Mouse (Mus musculus) cerebellum, adult 11-12 months (tissue): ENCODE measurements at regions not wholly inside any gene's neighbourhood (a gene's known extent, or its start where the extent isn't known, plus 50 kb on each side); places are given as distances from the start of the nearest gene placed in this dataset.

Source experiments
- DNase-seq: peaks from one replicate; pipeline ENCODE4 v3.0.0; 2022

- no peak for DNase-seq
These were observed 304.9 kb upstream of the Negr1 start for GRCm38 (mm10) chr3:156256719-156257118.

DNA sequence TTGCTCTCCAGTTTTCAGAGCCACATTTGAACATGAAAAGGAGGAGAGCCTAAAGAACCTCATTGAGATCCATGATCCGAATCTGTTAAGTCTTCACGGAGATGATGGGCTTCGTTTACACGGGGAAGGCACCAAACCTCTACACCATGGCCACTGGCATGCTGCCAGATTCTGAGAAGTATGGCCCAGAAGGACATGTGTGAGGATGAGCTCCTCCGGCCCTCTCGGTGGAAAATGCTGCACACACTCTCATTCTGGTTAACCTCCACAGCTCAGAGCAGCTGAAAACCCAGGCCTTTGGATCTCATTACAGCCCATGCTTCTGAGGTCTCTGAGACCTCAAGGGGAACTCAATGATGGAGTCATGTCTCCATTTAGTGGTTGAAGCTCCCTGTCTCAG is 296.9 kb upstream of the Negr1 start:
- DNase-seq, result no peak

DNA sequence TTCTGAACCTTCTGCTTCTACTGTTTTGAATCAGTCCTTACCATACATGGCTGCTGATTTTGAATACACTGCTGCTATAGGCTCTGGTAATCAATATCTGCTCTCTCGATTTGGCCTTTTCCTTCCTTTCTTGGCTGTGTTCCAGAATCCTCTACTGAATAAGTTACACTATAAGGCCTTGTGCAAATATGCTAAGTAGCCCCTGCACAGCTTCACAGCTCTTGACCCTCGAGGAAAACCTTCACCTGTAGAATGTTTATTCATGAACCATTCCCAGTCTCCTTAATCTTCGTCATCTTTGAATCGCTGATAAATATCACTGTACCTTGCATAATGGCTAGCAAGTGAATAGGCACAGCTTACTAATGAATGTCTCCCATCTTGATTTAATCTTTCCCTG is 293.9 kb upstream of the Negr1 start:
- no peak for DNase-seq

DNA sequence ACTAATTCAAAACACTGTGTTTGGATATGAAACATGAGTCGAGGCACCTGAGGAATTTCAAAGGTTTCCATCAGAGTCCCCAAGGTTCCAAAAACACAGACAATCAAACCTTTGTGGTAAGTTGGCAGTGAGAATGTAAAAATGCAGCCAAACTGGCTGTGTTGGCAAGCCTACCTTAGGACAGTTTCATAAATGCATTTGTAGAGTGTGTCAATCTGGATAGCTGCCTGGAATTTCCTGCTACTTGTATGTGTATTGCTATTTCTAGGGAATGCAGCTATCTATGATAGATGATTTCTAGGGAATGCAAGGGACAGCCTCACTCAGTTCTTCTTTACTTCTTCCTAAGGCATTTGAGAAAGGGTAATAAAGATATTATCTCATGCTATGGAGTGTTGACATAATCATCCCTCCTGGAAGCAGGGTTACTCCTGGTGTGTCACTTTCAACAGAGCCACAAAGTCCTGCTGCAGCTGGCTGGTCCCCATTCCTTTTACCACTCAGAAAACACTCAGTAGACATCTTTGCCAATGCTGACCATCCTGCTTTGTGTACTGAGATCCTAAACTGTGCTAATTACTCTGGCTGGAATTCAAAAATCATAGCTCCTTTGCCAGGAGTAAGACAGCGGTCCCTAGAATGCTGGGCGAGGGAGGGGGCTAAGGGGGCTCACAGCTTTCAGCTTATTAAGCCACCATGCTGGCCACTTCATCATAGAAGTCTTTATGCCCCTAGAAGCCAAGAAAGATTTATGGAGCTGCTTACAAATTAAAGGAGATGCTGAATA is 261.4 kb upstream of the Negr1 start:
- no peak for DNase-seq

DNA sequence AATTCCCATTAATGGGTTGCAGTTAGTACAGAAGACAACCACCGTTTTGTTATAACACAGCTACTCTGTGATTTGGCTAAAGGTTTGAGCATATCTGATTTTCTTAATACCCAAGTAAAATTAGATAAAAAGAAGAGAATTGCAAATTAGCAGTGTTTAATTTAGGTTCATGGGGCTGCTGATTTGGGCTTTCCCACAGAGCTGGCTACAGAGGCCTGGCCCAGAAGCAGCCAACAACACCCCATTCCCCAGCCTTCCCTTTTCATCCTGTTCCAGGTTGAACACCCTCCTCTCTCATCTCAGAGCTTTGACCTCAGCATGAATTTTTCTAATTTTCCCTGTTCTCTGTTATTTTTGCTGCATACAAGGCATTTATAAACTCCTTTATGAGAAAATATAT is 260.3 kb upstream of the Negr1 start:
- no peak for DNase-seq

DNA sequence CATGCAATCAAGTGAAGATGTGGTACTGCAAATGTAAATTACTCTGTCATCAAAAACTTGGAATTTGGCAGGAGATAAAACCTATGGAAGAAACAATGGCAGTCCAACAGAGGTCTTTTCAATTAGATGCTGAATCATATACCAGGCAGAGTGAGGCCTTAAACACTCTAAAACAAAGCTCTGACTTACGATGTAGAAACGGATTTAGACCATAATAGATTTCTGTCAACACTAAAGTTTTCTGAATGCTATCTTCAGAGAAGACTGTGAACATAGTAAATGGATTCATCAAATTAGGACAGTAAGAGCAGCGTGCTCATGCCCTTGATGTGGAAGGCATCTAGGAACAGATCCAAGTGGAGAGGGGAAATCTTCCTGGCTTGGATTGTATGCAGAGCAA is 259.8 kb upstream of the Negr1 start:
- no peak for DNase-seq

DNA sequence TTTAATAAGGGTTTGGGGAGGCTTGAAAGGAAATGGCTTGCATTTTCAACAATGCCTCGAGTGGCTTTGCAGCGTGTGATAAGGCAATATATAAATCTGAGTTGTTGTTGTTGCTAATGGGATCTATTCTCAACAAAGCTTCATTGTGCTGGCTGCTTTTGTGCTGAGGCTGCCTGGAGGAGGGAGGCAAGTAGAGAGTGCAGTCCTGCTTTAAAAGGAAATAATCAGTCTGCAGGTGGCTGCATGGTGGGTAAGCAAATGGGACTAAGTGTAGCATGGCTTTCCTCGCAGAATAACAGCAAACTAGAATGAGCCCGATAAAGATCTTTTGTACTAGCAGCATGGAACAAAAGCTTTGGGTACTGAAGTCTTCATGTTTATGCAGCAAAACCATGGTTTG is 257.4 kb upstream of the Negr1 start:
- DNase-seq, result no peak

GRCm38 (mm10) chr3:156305064-156305463 is 256.5 kb upstream of the Negr1 start:
- DNase-seq, result no peak

DNA sequence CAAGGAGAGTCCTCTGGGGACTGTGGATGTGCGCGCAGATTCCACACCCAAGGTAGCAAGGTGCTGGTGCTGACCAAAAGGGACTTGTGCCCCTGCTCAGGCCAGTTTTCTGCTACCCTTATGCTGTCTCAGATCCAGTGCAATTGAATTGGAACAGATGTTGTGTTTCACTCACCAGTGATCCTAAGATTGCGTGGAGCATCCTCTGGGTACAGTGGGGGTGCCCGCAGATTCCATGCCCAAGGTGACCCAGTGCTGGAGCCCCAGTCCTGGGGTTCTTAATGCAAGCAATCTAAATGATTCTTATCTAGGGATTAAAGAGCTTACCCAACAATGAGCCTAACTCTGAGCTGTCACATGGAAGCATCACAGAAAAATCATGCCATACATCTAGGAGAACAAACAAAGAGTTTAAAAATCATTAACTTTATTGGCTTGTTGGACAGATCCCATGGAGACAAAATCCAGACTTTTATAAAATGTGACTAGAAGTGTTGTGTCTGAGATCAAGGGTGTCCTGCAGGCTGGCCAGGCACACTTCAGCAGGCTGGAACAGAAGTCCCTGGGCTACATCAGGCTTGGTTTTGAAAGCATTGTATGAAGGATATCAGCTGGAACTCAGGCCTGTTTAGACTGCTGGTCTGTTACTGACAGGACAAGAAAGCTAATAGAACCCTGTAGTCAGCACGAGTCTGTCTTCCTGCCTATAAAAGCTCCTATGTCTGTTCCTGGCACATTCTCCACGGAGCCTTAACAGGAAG is 226.4 kb upstream of the Negr1 start:
- DNase-seq, result no peak

DNA sequence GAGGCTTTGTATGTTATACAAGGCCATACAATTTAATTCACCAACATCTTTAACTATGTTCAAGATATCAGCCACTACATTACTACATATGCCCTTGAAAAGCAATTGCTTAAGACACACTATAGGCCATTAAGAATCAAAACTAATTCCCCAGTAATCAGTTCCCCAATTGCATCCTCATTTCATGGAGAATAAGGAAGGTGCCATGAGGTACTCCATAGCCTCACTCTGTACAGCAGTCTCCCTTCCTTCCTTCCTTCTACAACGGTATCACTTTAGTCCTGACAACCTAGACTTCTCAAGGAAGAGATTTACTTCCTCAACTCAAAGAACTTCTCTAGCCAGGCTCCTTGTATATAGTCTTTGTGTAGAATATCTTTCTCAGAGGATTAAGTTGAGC is 220.1 kb upstream of the Negr1 start:
- no peak for DNase-seq

GRCm38 (mm10) chr3:156351727-156352126 is 209.9 kb upstream of the Negr1 start:
- peak; percentile 5 for DNase-seq

GRCm38 (mm10) chr3:156353430-156353829 is 208.2 kb upstream of the Negr1 start:
- no peak for DNase-seq

- DNase-seq, result no peak
These were observed 207.6 kb upstream of the Negr1 start for GRCm38 (mm10) chr3:156353841-156354473.

GRCm38 (mm10) chr3:156368669-156369343 is 192.8 kb upstream of the Negr1 start:
- no peak for DNase-seq

- DNase-seq, result no peak
These were observed 184.9 kb upstream of the Negr1 start for GRCm38 (mm10) chr3:156376717-156377116.

DNA sequence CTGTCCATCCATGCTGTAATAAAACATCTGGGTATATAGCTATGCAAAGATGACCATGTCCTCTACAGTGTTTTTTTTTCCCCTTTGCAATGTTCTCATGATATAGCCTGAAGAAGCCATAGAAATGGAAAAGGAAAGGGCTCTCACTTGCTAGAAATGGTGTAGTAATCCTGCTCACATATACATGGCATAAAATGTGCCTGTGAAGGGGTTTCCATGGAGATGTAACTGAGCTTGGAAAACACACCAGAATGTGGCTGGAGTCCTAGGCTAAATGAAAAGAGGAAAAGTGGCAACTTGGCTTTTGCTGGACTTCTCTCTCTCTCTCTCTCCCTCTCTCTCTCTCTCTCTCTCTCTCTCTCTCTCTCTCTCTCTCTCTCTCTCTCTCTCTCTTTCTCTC is 178.7 kb upstream of the Negr1 start:
- DNase-seq, result no peak

DNA sequence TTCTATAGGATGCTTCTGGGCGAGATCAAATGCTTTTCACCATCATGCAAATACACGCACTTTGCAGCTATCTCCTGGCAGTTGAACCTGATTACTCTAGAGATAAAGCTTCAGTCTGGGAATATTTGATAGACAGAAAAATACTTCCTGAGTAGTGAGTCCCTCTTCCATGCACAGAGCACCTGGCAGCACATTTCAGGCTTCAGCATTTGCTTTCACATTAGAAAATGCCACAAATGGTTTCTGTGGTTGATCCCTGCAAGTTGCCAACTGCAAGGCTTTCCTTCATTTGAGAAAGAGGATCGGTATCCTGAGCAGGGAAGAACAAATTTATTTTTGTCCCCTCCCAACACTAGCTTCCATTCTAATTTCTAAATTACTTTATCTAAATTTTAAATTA is 155.5 kb upstream of the Negr1 start:
- DNase-seq, result no peak

DNA sequence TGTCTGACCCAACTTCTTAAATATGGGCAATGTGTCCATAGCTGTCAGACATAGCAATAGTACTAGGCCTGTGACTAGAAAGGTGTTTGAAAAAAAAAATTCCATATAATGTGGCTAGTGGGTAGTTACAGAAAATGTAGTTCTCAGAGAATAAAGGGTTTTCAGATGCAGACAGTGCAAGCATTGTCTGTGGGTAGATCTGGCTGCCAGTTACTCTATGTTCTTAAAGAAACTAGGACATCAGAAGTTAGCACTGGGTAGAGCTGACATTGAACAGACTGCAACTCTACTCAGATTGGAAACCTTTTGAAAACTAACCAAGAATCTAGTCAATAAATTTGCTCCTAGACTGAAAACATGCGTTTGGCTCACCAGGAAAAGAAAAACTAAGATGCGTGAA is 154.5 kb upstream of the Negr1 start:
- DNase-seq, result no peak

DNA sequence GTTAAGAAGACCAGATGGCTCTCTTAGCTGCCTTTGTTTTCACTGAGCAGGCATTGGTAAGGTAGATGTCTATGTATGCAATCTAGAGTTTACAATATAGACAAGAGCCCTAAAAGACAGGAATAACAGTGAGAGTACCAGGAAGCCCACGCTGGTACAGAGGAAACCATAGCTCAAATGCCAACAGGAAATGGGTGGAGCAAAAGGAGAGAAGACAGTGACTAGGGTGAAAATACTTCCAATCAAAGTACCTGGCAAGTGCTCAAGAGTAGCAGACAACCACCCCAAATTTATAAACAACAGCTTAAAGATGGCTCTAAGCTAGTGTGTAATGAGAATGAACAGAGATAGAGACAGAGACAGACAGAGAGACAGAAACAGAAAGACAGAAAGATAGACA is 151.5 kb upstream of the Negr1 start:
- no peak for DNase-seq

GRCm38 (mm10) chr3:156412757-156413156 is 148.8 kb upstream of the Negr1 start:
- DNase-seq, result no peak

- no peak for DNase-seq
These were observed 146.9 kb upstream of the Negr1 start for GRCm38 (mm10) chr3:156414431-156415427.

DNA sequence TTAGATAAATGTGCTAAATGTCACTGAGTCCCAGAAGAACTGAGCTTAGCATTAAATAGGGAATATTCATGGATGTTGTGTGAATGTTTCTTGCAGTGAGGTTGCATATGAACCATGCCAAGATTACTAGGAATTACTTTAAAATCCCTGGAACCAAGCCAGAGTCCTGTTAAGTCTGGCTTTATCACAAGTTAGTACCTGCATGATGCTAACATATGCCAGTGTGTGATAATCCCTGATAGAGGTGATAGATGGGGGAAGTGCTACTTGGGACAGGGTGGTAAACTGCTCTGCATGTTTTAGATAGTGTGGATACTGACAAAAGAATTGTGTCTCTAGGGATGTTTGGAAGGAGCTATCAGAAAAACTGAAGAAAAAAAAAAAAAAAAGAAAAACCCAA is 143.5 kb upstream of the Negr1 start:
- DNase-seq, result no peak
